Mouse (Mus musculus): ENCODE data around the gene Crybb2.

Crybb2 gene

DNA sequence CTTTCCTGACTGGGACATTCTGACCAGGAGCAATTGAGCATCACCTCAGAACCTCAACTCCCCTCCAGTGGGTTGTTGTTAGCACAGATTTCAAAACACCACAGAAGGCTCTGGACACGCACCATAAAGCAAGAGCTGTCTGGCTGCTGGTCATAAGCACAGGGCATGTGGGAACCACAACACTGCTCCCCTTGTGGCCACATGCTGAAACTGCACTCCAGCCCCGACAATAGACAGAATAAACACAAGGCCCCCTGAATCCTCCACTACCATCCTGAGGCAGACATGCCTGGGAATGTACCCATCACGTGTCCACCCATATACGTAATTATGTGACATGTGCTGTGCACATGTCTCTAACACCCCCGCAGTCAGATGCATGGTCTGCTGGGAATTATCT is 21.2 kb upstream of the Crybb2 start:
- in situ Hi-C loops (cut with MboI, MseI) = loop anchor here (25.0 kb wide), 1 partner anchor 1446 kb away; no protein-coding TSS in a partner anchor

DNA sequence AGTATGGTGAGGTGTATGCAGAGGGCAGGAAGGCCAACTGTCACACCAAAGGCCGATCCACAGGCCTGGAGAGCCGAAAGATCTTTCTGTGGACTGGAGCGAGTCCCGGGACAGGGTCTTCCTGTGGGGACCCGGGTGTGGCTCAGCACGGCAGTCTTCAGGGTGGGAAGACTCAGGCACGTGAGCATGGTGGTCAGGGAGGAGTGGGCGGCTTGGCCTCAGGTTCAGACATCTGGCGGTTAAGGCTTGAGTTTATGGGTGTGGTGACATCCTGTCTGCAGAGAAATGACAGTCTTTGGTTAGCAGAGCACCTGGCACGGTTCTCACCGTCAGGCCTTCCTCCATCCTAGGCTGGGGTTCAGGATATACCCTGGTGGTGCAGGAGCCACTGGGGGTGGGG is 20.8 kb upstream of the Crybb2 start:
- in situ Hi-C loops (cut with MboI, MseI) = loop anchor here (25.0 kb wide), 1 partner anchor 1447 kb away; no protein-coding TSS in a partner anchor

DNA sequence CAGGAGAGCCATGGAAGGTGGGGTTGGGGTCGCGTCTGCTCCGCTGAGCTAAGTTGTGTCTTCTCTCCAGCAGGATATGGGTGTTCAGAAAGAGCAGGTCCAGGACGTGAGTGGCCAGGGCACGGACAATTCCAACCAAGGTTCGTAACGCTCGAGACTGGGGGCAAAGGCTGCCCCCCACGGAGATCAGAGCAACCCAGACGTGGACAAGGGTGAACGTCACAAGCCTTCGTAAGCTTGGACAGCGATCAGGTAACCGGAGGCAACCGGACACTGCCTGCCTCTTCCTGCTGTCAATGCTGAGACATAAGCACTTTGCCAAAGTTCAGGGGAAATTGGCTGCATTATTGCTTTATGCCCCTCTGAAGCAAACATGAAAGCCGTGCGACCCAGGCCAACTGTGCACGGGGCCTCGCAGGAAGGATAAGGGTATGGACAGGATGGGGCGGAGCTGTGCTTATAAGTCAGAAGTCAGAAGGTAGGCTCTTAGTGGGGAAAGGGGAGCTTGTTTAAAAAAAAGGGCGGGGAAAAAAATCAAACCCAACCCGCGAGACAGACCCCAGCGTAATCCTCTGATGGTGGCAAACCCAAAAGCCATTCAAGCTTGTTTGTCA is 20.3 kb upstream of the Crybb2 start:
- in situ Hi-C loops (cut with MboI, MseI) = loop anchor here (25.0 kb wide), 1 partner anchor 1447 kb away; no protein-coding TSS in a partner anchor

DNA sequence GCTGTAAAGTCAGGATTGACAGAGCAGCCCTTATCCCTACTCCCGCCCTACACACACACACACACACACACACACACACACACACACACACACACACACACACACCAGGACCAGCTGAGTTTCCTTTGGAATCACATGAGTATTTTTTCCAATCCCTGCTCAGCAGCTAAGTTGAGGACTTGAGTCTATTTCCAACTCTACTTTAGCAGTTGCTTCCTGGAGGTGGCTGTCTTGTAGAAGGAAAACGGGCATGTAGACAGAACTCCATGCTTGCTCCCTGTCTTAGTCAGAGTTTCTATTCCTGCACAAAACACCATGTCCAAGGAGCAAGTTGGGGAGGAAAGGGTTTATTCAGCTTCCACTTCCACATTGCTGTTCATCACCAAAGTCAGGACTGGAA is 17.5 kb upstream of the Crybb2 start:
- in situ Hi-C loops (cut with MboI, MseI) = loop anchor here (25.0 kb wide), 1 partner anchor 1450 kb away; no protein-coding TSS in a partner anchor

DNA sequence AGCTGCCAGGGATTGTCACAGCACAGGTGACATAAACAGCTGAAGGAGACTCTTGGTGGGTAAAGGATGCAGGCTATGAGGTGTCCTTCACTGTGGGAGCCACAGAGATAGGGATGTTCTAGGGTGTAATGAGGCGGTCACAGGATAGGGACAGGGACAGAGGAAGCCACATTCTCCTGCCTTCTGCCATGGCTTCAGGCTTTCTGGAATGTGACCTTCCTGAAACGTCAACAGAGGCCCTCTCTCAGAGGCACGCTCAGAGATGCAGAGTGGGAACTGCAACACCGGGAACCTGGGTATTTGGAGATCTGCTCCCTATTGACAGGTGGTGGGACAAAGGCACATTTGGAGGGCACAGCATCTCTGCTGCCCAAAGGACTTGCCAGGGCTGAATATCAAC is 17.1 kb upstream of the Crybb2 start:
- in situ Hi-C loops (cut with MboI, MseI) = loop anchor here (25.0 kb wide), 1 partner anchor 1450 kb away; no protein-coding TSS in a partner anchor

DNA sequence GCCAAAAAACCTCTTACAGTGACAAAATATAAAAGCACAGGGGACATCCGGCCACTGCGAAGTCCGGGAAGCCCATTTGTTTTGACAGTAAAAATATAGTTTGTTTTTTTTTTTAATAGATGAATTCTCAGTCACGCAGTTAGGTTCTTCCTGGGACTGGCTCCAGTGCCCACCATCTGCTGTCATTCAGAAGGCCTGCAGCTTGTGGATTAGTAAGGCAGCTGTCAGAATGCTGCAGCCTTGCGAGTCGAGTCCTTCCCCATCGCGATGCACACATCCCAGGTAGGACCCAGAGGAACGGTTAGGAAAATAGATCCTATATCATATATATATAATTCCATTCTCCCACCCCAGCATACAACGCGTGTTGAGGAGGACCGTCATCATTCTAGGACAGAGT is 16.5 kb upstream of the Crybb2 start:
- in situ Hi-C loops (cut with MboI, MseI) = loop anchor here (25.0 kb wide), 1 partner anchor 1451 kb away; no protein-coding TSS in a partner anchor

DNA sequence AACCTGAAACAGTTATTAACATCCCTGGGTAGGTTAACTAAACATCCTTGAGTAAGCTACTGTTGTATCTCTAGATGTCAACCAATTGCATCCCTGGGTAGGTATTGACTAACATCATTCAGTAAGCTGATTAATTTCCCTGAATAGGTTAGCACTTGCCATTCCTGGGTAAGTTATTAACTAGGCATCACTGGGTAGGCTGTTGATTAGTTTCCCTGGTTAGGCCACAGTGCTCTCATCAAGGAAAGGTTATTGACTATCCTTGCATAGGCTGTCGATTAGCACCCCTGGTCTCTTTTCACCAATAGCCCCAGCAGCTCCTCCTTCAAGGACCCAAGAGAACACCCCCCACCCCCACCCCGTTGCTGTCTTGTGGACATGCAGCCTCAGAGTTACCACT is 16.0 kb upstream of the Crybb2 start:
- in situ Hi-C loops (cut with MboI, MseI) = loop anchor here (25.0 kb wide), 1 partner anchor 1451 kb away; no protein-coding TSS in a partner anchor

DNA sequence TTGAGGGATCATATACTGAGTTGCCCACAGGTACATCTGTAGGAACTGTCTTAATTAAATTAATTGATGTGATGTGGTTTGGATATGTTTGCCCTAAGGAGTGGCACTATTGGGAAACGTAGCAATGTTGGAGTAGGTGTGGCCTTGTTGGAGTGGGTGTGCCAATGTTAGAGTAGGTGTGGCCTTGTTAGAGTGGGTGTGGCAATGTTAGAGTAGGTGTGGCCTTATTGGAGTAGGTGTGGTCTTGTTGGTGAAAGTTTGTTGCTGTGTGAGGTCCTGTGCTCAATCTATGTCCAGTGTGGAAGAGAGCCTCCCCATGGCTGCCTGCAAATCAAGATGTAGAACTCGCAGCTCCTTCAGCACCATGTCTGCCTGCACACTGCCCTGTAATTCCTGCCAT is 14.4 kb upstream of the Crybb2 start:
- in situ Hi-C loops (cut with MboI, MseI) = loop anchor here (25.0 kb wide), 1 partner anchor 1453 kb away; no protein-coding TSS in a partner anchor

DNA sequence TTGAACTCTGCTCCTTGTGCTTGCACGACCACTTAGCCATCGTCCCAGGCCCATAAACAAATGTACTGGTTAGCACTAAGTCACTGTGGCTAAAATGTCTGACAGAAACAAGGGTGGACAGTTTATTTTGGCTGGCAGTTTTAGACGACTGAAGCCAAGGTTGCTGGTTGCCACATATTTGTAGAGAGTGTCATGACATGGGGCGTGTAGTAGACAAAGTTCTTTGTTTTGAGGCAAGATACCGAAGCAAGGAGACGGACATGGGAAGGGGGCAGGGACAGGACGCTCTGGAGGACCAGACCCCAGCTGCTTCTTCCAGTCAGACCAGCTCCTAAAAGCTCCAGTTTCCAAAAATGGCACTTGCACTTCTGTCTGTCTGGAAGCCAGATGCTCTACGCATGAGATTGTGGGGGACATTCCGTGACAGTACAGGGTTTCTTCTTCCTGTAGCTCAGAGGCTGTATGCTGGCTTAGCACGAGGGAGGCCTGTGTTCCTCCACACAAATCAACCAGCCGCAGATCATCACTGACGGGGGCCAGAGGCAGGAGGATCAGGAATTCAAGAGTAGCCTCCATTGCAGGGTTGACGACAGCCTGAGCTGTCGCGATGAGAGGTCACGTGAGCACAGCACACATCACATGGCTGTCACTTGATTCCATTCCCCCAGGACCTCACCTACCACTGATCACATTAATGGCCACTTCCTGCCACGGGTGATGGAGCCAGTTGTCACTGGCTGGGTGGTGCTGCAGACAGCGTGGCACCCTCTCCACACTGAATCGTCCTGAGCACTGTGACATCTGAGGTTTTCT is 12.6 kb upstream of the Crybb2 start:
- in situ Hi-C loops (cut with MboI, MseI) = loop anchor here (25.0 kb wide), 1 partner anchor 1455 kb away; no protein-coding TSS in a partner anchor

DNA sequence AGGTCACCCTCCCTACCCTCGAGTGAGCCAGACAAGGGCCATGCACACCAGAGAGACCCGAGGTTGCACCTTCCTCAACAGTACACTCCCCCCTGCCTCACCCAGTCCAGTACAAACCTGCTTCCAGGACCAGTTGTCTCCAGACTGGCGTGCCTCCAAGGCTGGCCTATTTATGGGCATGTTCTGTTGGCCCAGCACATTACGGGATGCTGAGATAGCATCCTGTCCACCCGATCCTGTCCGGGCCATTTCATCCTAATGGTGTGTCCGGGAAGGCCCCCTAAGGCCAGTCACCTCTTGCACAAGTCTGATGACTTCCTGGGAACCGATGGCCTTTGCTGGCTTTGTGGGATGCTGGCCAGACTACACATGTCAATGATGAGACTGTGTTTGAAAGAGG is 11.5 kb upstream of the Crybb2 start, which contains the start of gene Crybb3:
Gene Crybb3, minus strand, starts transcription at position 146 of the 400 bp plus-strand sequence.
- in situ Hi-C loops (cut with MboI, MseI) = loop anchor here (25.0 kb wide), 1 partner anchor 1456 kb away; no protein-coding TSS in a partner anchor

DNA sequence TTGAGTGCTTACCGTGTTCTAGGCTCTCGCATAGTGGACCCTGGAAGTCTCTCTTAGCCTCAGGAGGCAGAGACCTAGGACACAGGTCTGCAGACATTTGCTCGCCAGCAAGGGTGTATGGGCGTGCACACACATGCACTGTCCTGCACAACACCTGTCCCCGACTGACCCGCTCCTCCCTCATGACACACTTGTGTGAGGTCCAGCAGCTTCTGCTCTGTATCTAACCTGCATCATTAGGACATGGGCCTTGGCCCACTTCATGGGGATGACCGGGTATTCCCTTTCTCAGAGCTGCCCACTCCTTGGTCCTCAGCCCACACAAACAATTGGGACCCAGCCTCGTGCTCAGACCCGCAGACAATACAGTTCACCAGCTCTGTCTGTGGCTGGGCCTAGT is 11.1 kb upstream of the Crybb2 start:
- in situ Hi-C loops (cut with MboI, MseI) = loop anchor here (25.0 kb wide), 1 partner anchor 1456 kb away; no protein-coding TSS in a partner anchor

DNA sequence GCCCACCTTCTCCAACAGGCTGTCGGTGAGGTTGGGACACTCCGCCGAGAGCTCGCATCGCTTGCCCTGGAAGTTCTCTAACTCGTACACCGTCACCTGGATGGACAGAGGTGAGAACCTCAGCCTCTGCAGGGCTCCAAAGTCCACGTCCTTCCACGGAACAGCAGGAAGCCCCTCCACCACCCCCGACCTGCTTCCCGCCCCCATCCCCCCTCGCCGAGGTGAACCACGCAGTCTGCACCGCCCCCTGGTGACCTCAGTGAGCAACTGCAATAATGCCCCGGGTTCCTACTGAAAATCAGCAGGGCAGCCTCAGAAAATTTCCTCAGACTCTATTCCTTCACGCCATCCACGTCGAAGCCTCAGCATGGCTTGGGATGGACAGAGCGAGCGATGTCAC is 9.9 kb upstream of the Crybb2 start:
- in situ Hi-C loops (cut with MboI, MseI) = loop anchor here (25.0 kb wide), 1 partner anchor 1458 kb away; no protein-coding TSS in a partner anchor

DNA sequence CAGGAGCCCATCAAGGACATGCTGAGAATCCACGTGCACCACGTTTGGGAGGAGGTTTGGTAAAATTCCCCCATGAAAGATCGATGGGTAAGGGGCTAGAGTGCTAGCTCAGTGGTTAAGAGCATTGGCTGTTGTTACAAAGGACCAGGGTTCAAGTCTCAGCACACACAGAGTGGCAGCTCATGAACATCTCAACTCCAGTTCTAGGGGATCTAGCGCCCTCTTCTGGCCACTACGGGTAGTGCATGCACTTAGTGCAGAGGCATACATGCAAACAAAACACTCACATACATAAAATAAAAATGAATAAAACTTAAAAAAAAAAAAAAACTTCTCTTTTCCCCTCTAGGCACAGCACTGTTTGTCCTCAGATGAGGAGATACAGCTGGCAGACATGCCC is 8.8 kb upstream of the Crybb2 start:
- in situ Hi-C loops (cut with MboI, MseI) = loop anchor here (25.0 kb wide), 1 partner anchor 1459 kb away; no protein-coding TSS in a partner anchor

DNA sequence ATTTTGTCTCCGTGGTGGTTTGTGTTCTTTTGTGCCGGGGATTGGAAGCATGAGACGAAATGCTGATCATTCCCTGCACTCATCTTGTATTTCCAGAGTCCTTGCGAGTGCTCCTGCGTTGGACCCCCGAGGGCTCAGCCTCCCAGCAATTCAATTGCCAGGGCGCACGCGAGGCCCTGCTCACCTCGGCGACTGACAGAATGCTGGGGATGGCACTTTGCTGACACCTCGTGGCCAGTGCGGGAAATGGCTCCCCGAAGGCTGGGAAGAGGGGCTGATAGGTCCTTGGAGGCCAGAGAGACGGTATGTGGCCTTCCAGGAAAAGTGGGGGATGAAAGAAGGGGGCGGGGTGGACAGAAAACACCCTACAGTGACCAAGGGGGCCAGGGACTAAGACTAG is 15.6 kb downstream of the Crybb2 start:
- in situ Hi-C loops (cut with MboI, MseI) = loop anchor here (10.0 kb wide), 1 partner anchor 870 kb away; no protein-coding TSS in a partner anchor

DNA sequence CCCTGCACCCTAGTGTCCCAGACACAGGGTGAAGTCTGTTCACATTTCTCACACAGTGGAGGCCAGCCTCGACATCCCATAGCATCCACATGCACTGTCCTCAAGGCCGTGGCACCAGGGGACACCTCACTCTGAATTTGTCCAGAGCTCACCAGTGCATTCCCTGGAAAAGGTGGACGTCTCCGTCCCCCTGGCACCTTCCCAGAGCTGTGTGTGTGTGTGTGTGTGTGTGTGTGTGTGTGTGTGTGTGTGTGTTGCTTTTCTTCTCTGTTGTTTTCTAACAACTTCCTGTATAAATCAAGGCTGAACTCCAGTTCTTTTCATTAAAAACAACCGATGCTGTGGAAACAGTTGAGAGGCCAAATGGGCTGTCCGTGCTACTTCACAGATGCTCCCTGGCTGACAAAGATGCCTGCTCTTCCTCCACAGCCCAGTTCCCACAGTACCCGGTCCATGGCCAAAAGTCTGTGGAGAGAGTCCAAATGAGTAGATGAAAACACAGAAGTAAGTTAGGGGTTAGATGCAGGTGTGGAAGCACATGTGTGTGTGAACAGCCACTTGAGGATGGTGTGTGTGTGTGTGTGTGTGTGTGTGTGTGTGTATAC is 19.2 kb downstream of the Crybb2 start:
- in situ Hi-C loops (cut with MboI, MseI) = loop anchor here (10.0 kb wide), 1 partner anchor 866 kb away; no protein-coding TSS in a partner anchor

DNA sequence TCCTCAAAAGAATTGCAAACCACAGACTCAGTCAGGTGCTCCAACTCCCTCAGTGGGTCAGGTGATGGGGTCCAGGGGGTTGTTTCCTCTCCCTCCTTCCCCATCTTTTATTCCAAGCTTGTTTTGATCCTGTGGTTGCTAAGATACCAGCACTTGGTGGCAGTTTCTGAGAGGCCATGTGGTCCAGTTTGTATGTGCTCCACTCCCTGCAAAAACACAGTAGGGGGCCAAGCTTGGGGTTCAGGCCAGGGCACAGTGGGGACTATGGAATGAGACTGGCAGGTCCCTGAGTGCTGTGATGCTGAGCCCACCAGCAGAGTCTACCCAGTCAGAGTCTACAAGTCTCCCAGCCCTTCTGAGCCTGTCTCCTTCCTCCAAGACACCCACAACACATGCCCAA is 20.0 kb downstream of the Crybb2 start:
- in situ Hi-C loops (cut with MboI, MseI) = loop anchor here (10.0 kb wide), 1 partner anchor 865 kb away; no protein-coding TSS in a partner anchor

DNA sequence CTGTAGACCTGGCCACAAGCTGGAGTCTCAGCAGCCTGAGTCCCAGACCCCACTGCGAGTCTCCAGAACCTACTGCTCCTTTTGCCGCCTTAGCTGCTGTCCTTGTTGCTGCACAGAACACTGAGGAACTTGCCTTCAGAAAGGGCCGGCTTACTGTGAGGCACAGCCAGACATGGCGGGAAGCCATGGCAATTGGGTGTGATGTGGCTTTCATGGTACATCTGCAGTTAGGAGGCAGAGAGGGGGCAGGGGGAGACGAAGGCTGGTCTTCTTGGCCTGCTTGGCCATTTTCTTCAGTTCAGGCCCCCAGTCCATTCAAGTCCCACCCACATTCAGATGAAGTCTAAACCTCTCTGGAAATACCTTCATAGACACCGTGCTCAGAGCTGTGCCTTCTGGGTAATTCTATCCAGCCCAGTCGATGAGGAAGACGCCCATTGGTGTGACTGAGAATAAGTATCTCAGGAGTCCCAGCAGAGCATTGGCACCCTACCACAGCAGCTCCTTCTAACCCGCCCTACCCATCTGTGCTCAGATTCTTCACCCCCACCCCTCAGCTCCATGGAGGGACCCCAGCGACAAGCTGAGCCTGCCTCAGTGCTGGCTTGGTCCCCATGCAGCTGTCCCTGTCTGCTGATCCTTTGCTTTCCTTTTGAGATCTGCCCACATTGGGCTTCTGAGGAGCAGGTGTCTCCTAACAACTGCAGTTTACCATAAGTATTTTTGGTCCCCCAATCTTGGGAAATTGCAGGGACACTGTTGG is 24.2 kb downstream of the Crybb2 start:
- in situ Hi-C loops (cut with MboI, MseI) = no loop called here

DNA sequence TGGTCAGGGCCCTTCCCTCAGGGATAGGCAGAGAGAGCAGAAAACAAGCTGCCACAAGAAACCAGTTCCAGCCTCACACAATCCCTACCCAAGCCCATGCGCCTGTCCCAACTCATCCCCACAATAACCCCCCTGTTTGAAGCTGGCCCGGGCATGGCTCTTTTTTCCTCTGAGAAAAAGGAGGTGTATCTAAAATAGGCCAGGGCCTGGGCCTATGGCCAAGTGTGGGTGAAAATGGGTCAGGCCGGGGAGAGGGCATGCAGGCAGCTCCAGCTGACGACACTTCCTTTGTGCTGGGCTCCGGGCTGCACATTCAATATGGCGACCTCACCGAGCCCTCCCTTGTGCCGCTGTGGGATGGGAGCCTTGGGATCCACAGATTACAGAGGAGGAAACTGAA is 26.4 kb downstream of the Crybb2 start:
- in situ Hi-C loops (cut with MboI, MseI) = no loop called here

DNA sequence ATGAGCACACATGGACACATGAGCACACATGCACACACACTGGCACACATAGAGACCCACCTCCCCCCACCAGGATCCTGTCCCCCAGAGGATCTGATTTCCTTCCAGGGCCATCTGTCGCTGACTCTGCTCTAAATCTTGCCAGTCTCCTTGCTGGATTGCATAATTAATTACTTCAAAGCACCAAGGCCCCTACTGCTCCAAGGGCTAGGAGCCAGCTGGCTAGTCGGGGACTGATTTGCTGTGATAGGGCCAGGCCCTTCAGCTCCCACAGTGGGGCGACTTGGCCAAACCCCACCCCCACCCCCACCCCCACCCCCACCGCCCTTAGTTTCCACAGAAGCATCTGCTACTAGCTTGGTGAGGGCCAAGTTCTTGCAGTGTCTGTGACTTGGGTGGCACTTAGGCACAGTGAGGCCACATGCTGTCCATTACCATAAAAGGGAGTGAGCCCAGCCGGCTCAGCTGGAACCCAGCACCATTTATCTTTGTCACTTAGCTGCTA is 28.3 kb downstream of the Crybb2 start:
- in situ Hi-C loops (cut with MboI, MseI) = no loop called here

DNA sequence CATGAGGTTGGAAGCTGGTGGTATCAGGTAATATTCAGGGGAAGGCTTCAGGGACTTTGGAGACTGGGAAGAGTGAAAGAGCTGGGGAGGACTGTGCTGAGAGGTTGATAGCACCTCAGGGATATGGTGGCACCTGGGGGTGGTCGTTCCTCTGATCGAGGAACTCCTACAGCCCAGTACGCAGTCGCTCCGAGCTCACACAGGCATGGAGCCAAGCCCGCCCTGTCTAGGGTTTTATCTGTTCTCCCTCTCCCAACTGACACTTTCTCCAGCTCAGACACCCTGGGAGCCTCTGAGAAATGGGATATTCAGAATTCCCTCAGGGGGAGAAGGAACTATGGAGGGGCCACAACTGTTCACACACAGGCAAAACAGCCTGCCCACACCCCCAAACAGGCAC is 29.1 kb downstream of the Crybb2 start:
- in situ Hi-C loops (cut with MboI, MseI) = no loop called here

DNA sequence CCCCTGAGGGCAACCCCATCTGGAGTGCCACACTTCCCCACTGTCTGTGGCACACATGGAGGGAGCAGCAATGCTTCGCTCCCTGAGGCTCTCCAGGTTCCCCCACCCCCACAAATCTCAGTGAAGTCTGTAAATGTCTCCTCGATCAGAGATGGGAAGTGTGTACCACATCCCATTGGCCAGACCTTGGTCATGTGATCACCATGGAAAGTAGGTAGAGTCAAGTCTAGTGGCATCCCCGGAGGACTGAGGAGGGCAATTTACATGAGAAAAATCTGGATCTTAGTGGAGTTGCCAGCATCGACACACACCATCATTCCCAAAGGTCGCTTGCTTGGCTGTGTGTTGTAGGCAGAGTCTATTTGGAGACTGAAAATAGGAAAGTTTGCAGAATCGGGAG is 31.3 kb downstream of the Crybb2 start:
- in situ Hi-C loops (cut with MboI, MseI) = no loop called here

Measured in T-helper 1 cell (primary cell).